Mouse (Mus musculus): ENCODE data around the gene Tmem50b. TPM values are rescaled to one million over a fixed set of nuclear protein-coding genes. Genes with fewer than 3 reads are reported as not detected.

Tmem50b gene
- polyA plus RNA-seq, 1 experiment from 2014 or later, result 26.1 TPM

Small RNA genes within 50 kb of the gene (microRNA-seq; reads per million reads assigned to microRNA genes)
- gene Mir6367, result not detected

Other genes with a start within 250 kb of the Tmem50b start
- 41.0 and 43.6 TPM in 2 replicates for gene Ifnar2, start 225.0 kb downstream of the Tmem50b start, polyA plus RNA-seq (2016; fragmentation: Nextera tagmentation; extraction: Ambion mirVana)
- not detected in 2 replicates for gene Gm21970, start 206.1 kb downstream of the Tmem50b start, polyA plus RNA-seq (2016; fragmentation: Nextera tagmentation; extraction: Ambion mirVana)
- 8.0 and 9.6 TPM in 2 replicates for gene Il10rb, start 191.6 kb downstream of the Tmem50b start, polyA plus RNA-seq (2016; fragmentation: Nextera tagmentation; extraction: Ambion mirVana)
- gene Ifnar1, start 112.6 kb downstream of the Tmem50b start, polyA plus RNA-seq (2016; fragmentation: Nextera tagmentation; extraction: Ambion mirVana), result 62.3 and 65.1 TPM in 2 replicates
- 44.2 and 45.8 TPM in 2 replicates for gene Ifngr2, start 50.7 kb downstream of the Tmem50b start, polyA plus RNA-seq (2016; fragmentation: Nextera tagmentation; extraction: Ambion mirVana)
- 4.2 and 4.9 TPM in 2 replicates for gene Dnajc28, start 21.2 kb upstream of the Tmem50b start, polyA plus RNA-seq (2016; fragmentation: Nextera tagmentation; extraction: Ambion mirVana)
- gene Gart, start 49.2 kb upstream of the Tmem50b start, polyA plus RNA-seq (2016; fragmentation: Nextera tagmentation; extraction: Ambion mirVana), result 126 and 133 TPM in 2 replicates
- gene Son, start 49.7 kb upstream of the Tmem50b start, polyA plus RNA-seq (2016; fragmentation: Nextera tagmentation; extraction: Ambion mirVana), result 152 and 156 TPM in 2 replicates
- gene Donson, start 91.0 kb upstream of the Tmem50b start, polyA plus RNA-seq (2016; fragmentation: Nextera tagmentation; extraction: Ambion mirVana), result 36.2 and 38.5 TPM in 2 replicates
- gene Cryzl1, start 131.2 kb upstream of the Tmem50b start, polyA plus RNA-seq (2016; fragmentation: Nextera tagmentation; extraction: Ambion mirVana), result 68.2 and 70.3 TPM in 2 replicates
- 38.3 and 39.8 TPM in 2 replicates for gene Itsn1, start 131.5 kb upstream of the Tmem50b start, polyA plus RNA-seq (2016; fragmentation: Nextera tagmentation; extraction: Ambion mirVana)

Measured in limb, embryonic 12.5 days (tissue).